Mouse (Mus musculus) heart, embryonic 12.5 days (tissue): ENCODE results near the gene Sorbs1. TPM values are rescaled to one million over a fixed set of nuclear protein-coding genes. Genes with fewer than 3 reads are reported as not detected.

Experiments used
- ATAC-seq: fragments of 200-750 bp; cut with Nextera tagmentation; 2 replicates; pipeline ENCODE4 v1.8.0; 2017; ENCODE audit warnings: moderate TSS enrichment, moderate library complexity; ENCODE audit not compliant: insufficient number of reproducible peaks, low FRiP score
- H3K27ac ChIP-seq: fragments of 300-500 bp; sonication (generic); 2 replicates; pipeline ENCODE4 v1.5.1; 2016; ENCODE audit warnings: mild to moderate bottlenecking, moderate library complexity; ENCODE audit not compliant: poor library complexity, severe bottlenecking
- H3K27me3 ChIP-seq: fragments of 300-500 bp; sonication (generic); replicated peaks from 2 replicates; pipeline ENCODE4 v1.6.1; 2016; ENCODE audit warnings: mild to moderate bottlenecking, moderate library complexity
- H3K36me3 ChIP-seq: fragments of 300-500 bp; sonication (generic); 2 replicates; pipeline ENCODE4 v1.6.1; 2016; ENCODE audit warnings: mild to moderate bottlenecking, moderate library complexity
- H3K4me1 ChIP-seq: fragments of 300-500 bp; sonication (generic); replicated peaks from 2 replicates; pipeline ENCODE4 v1.6.1; 2016; ENCODE audit warnings: mild to moderate bottlenecking
- H3K4me2 ChIP-seq: fragments of 300-500 bp; sonication (generic); 2 replicates; pipeline ENCODE4 v1.6.1; 2016; ENCODE audit warnings: mild to moderate bottlenecking, moderate library complexity
- H3K4me3 ChIP-seq: fragments of 300-500 bp; sonication (generic); 2 replicates; pipeline ENCODE4 v1.5.1; 2016; ENCODE audit warnings: mild to moderate bottlenecking
- H3K9ac ChIP-seq: fragments of 300-500 bp; sonication (generic); 2 replicates; pipeline ENCODE4 v1.6.1; 2016; ENCODE audit warnings: mild to moderate bottlenecking, moderate library complexity
- H3K9me3 ChIP-seq: fragments of 300-500 bp; sonication (generic); replicated peaks from 2 replicates; pipeline ENCODE4 v1.6.1; 2016; ENCODE audit warnings: mild to moderate bottlenecking, moderate library complexity
- WGBS: fragments of 180-500 bp; shearing (Covaris S2); methylation state at CpG from one replicate; pipeline ENCODE4 v1.1.7; 2016; 5-methylcytosine and 5-hydroxymethylcytosine counted together
- polyA plus RNA-seq: library from polyadenylated mRNA; unstranded; fragments of >200 nt; fragmentation: Nextera tagmentation; extraction: Ambion mirVana; gene quantifications from 2 replicates; pipeline ENCODE4 v1.2.1, GENCODE M21; 2016

Sorbs1 gene
- polyA plus RNA-seq, 1 experiment from 2014 or later = 86.6 TPM

DNA sequence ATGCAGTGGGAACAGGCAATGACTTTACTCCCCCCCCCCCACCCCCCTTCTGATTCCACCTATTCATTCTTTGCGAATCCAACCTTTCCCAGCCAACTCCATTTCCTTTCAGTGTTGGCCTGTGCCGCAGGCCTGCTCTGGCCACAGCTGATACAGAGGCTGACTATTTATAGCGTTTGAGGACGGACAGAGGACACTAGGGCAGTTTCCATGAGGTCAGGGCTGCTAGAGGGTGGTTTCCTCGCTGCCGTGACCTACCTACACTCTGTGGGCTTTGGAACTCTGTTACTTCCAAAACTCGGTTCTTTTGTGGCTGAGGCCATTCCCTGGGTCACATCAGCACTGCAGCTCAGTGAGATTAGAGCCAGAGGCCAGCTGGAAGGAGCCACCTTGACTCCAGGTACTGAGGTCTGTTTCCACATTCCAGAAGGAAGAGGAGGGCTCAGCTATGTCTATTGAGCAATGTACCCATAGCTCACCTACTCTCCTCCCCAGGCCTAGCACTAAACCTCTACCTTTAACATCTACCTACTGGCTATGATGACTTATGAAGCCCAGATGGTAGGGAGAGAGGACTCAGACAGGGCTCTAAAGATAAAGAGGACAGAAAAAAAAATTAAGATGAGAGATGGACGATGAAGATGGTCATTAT lies 235.1 kb downstream of the Sorbs1 start:
- WGBS = 31% methylated on average over 8 of the region's 8 CpGs
- H3K4me1 ChIP-seq = peaks cover 12% of the 10 kb centered on the region
- H3K27me3 ChIP-seq = no peaks in the 10 kb centered on the region
- H3K36me3 ChIP-seq = no peaks in the 10 kb centered on the region
- H3K9me3 ChIP-seq = peaks cover 7% of the 10 kb centered on the region
- no peak overlapping the region for H3K4me3 ChIP-seq
- H3K9ac ChIP-seq = no peak overlapping the region
- ATAC-seq = peak; percentile 88
- H3K27ac ChIP-seq = peak overlapping the region; percentile 72
- no peak overlapping the region; the same call in 1 of the 2 replicates for H3K4me2 ChIP-seq

DNA sequence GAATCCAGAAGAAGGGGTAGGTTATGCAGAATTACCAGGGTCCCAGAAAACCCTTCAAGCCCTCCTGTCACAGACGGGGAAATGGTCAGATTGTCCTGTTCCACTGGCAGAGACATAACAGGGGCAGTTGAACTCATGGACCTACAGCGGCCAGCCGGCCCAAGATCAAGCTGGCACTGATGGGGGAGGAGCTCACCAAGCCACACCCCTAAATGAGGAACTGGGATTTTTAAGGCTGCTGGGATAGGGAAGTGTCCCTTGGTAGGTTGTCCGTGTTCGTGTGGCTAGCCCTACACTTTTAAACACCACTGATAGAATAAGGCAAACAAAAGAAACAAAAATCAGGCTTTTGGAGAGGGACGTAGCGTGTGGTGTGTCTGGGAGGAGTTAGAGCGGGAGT lies 236.1 kb downstream of the Sorbs1 start:
- WGBS = 90% methylated on average over 8 of the region's 8 CpGs

DNA sequence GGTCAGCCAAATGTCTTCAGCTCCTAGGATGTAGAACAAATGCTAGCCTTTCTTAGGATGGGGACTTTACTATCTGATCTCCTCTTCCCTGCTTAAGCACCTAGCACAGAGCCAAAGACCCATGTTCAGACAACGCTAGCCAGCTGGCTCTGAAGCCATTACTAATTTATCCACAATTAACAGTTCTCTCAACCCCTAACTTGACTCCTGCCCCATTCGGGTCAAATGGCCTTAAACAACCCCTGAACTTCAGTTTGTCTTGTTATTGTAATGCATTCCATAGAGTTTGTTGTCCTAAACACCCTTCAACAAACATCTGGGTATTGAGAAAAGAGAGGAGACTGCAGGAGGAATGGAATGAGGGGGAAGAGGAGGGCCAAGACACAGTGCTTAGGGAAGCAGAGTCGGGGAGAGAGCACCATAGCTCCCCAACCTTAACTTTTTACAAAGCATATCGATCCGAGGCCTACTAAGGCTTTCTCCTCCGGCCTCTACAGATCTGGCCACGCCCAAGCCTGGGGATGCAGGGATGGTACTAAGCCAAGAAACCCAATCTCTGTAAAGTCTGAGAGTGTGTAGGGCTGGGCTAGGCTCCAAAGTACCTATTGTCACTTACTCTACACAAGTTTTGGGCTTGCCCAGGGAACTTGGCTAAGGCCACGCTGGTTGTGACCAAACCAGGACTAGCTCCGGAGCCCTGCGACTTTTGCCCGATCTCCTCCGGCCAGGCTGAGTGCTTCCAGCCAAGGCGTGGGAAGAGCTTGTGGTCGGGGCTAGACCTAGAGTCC lies 238.0 kb downstream of the Sorbs1 start:
- 81% methylated on average over 14 of the region's 14 CpGs for WGBS
- no peak for ATAC-seq
- Histone ChIP-seq H3K9me3 (no peaks in the 10 kb centered on the region), H3K4me3 (no peak overlapping the region), H3K27ac (no peak overlapping the region), H3K27me3 (no peaks in the 10 kb centered on the region), H3K4me2 (no peak overlapping the region), H3K9ac (no peak overlapping the region), H3K4me1 (peaks cover 19% of the 10 kb centered on the region), H3K36me3 (no peaks in the 10 kb centered on the region)

More for the DNA sequence above, 236.1 kb downstream of the Sorbs1 start:
- Histone ChIP-seq H3K9me3 (peaks cover 6% of the 10 kb centered on the region), H3K9ac (no peak overlapping the region), H3K27me3 (no peaks in the 10 kb centered on the region), H3K27ac (no peak overlapping the region), H3K4me2 (no peak overlapping the region), H3K4me3 (no peak overlapping the region), H3K4me1 (peaks cover 12% of the 10 kb centered on the region), H3K36me3 (no peaks in the 10 kb centered on the region)
- no peak for ATAC-seq

DNA sequence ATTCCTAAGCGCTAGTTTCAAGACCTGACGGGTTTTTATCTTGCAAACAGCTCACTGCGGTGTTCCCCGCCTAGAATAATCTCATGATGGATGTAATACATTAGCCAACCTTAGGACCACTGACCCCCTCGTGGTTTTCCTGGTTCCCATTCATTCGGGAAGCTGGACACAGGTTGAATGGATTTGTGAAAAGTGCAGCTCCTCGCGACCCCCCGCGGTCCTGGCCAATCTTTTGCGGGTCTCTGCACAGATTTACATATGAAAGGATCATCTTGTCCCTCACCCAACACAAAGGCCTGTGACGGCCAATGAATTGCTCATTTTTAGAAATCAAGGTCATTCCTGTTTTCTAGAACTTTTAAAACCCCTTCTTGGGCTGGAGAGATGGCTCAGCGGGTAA lies 240.9 kb downstream of the Sorbs1 start:
- WGBS = 53% methylated on average over 13 of the region's 13 CpGs
- ATAC-seq = no peak
- peaks cover 23% of the 10 kb centered on the region for H3K4me1 ChIP-seq
- no peak overlapping the region for H3K9ac ChIP-seq
- H3K4me3 ChIP-seq = no peak overlapping the region
- no peak overlapping the region for H3K27ac ChIP-seq
- no peaks in the 10 kb centered on the region for H3K9me3 ChIP-seq
- H3K4me2 ChIP-seq = no peak overlapping the region
- no peaks in the 10 kb centered on the region for H3K36me3 ChIP-seq
- no peaks in the 10 kb centered on the region for H3K27me3 ChIP-seq

DNA sequence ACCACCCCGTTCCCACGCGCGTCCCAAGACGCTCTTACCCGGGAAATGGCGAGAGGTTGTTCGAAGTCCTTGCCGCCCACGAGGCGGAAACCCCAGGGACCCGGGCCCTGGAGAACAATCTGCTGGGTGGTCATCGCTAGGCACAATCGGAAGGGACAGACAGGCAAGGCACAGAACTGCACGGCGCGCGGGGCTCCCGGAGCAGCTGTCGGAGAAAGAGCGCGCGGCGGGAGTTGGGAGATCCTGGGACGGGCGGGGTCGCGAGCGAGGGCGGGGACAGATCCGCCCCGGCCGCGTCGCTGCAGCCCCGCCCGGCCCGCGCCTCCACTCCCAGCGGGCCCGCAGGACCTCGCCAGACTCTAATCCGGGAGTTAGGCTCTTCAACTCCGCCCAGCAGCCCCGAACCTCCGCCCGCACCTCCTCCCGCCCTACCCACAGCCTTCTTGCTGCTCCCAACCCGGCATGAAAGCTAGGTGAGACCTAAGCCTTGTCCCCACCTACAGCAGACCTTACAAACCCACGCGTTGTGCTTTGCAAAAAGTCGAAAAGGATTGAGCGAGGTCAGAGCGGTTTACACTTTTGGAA lies 242.2 kb downstream of the Sorbs1 start, which contains the start of gene Pdlim1:
Pdlim1 (minus strand) TSS at position 535 of the 585 bp plus-strand sequence.
- H3K4me2 ChIP-seq = peak within 1 kb of the TSS; percentile 75
- H3K9ac ChIP-seq = peak within 1 kb of the TSS; percentile 90
- H3K9me3 ChIP-seq = no peaks in the 10 kb centered on the region
- H3K36me3 ChIP-seq = no peaks in the 10 kb centered on the region; the same call in 1 of the 2 replicates
- under 1% methylated on average over 37 of the region's 54 CpGs for WGBS
- peak within 1 kb of the TSS; percentile 81 for H3K4me3 ChIP-seq
- peak; percentile 93 for ATAC-seq
- H3K27ac ChIP-seq = peak within 1 kb of the TSS; percentile 83
- no peaks in the 10 kb centered on the region for H3K27me3 ChIP-seq
- H3K4me1 ChIP-seq = peaks cover 30% of the 10 kb centered on the region

DNA sequence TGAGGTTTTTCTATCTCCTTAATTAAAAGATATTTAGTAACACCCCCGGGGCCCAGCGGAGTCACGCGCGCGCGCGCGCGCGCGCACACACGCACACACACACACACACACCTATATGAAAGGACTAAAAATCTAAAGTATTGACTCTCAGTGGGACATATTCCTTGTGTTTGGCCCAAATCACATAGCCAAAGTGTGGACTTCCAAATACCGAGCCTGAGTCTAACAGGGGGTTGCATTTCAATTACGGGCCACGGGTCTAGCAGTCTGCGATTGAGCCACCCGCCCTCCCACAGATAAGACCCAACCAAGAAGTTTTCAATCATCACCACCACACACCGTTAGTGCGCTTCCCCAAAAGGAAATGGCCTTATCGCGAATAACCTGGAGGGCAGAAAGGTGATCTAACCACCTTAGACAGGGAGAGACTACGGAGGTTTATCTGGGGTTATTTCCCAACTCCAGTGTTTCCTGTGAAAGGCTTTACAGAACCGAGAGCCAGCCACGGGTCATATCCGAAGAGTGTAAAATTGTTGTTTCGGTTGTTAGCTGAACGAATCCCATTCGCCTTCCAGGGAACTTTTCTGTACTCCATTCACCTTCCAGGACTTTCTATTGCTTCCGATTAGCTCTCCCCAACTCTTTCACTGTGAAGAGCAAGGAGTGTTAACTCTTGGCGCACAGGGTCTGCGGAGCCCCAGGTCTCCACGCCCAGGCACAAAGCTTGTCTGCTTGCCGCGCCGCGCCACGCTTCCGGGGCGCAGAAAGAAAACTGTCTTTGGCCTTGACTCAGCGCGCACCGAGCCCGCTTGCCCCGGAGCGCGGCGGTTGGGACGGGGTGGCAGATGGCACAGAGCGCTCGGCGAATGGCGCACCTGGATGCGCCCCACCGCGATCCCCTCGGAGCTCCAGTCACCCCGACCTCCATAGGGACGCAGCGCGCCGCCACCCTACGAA lies 242.9 kb downstream of the Sorbs1 start:
- no peaks in the 10 kb centered on the region for H3K9me3 ChIP-seq
- peak overlapping the region; percentile 90 for H3K9ac ChIP-seq
- H3K36me3 ChIP-seq = no peaks in the 10 kb centered on the region; the same call in 1 of the 2 replicates
- H3K27ac ChIP-seq = peak overlapping the region; percentile 83
- no peaks in the 10 kb centered on the region for H3K27me3 ChIP-seq
- peak overlapping the region; percentile 81 for H3K4me3 ChIP-seq
- ATAC-seq = peak; percentile 50
- peaks cover 30% of the 10 kb centered on the region for H3K4me1 ChIP-seq
- WGBS = 4% methylated on average over 63 of the region's 63 CpGs
- H3K4me2 ChIP-seq = peak overlapping the region; percentile 75

DNA sequence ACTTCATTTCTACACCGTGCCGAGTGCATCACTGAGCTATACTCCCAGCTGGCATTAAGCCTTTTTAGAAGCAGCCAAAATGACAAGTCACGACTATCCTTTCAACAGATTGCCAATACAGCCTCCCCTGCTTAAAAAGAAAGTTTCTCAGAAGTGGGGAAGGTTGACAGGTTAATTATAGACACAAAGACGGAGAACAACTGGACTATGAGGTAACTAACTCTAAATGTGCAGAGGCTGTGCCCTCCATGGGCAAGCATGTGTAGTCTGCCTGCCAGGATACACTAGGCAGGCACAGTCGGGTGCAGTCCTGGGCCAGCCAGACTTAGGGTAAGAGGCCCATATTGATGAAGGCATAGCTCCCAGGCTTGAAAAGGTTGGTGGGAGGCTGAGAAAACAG lies 244.1 kb downstream of the Sorbs1 start:
- no peak for ATAC-seq
- H3K4me1 ChIP-seq = peaks cover 30% of the 10 kb centered on the region
- H3K4me3 ChIP-seq = peak overlapping the region; percentile 81
- peak overlapping the region; percentile 75 for H3K4me2 ChIP-seq
- peaks cover 6% of the 10 kb centered on the region; the same call in 1 of the 2 replicates for H3K36me3 ChIP-seq
- H3K27me3 ChIP-seq = no peaks in the 10 kb centered on the region
- peak overlapping the region; percentile 7; the same call in 1 of the 2 replicates for H3K27ac ChIP-seq
- 43% methylated on average over 5 of the region's 5 CpGs for WGBS
- H3K9ac ChIP-seq = peak overlapping the region; percentile 90
- no peaks in the 10 kb centered on the region for H3K9me3 ChIP-seq

DNA sequence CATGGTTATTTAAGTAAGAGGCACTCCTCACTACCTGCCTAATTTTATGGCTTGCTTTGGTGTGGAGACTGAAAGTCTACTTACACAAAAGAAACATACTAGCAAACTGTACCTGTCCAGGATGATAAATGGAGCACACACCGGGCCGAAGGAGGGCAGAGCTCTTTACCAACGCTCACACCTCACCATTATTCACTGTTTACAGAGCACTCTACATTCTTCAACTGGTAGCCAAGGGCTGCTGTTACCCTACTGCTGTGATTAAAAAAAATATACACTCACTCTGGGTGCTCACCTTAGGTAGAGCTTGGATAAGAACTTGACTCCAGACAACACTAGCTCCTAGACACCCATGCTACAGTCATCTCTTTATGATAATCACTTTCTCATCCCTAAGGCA lies 245.1 kb downstream of the Sorbs1 start:
- WGBS = 73% methylated on average over 3 of the region's 3 CpGs
- ATAC-seq = no peak
- H3K4me1 ChIP-seq = peaks cover 30% of the 10 kb centered on the region
- H3K9me3 ChIP-seq = no peaks in the 10 kb centered on the region
- H3K27ac ChIP-seq = no peak overlapping the region
- H3K4me2 ChIP-seq = peak overlapping the region; percentile 30
- H3K4me3 ChIP-seq = no peak overlapping the region
- H3K27me3 ChIP-seq = no peaks in the 10 kb centered on the region
- peaks cover 10% of the 10 kb centered on the region; the same call in 1 of the 2 replicates for H3K36me3 ChIP-seq
- H3K9ac ChIP-seq = no peak overlapping the region

DNA sequence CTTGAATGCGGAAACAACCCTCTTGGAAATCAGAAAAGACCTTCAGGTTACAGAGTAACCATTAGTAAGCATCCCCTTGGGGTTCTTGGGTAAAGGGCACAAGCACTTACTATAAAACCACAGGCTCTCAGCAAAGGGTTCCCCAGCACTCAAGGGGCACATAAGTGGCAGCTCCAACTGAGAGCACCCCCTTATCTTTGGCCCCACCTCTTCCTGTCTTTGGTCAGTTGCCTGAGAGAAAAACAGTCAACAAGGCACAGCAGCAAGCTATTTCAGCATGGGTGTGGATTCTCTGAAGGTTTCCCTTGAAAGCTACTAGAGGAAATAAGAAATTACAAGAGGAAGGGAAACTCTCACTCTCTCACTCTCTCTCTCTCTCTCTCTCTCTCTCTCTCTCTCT lies 246.2 kb downstream of the Sorbs1 start:
- H3K27me3 ChIP-seq = no peaks in the 10 kb centered on the region
- H3K36me3 ChIP-seq = peaks cover 16% of the 10 kb centered on the region; the same call in 1 of the 2 replicates
- H3K27ac ChIP-seq = peak overlapping the region; percentile 49
- peak overlapping the region; percentile 20; the same call in 1 of the 2 replicates for H3K4me2 ChIP-seq
- no peak overlapping the region for H3K4me3 ChIP-seq
- peaks cover 30% of the 10 kb centered on the region for H3K4me1 ChIP-seq
- H3K9ac ChIP-seq = peak overlapping the region; percentile 1; the same call in 1 of the 2 replicates
- ATAC-seq = no peak
- H3K9me3 ChIP-seq = no peaks in the 10 kb centered on the region
- 78% methylated on average over 1 of the region's 1 CpGs for WGBS

DNA sequence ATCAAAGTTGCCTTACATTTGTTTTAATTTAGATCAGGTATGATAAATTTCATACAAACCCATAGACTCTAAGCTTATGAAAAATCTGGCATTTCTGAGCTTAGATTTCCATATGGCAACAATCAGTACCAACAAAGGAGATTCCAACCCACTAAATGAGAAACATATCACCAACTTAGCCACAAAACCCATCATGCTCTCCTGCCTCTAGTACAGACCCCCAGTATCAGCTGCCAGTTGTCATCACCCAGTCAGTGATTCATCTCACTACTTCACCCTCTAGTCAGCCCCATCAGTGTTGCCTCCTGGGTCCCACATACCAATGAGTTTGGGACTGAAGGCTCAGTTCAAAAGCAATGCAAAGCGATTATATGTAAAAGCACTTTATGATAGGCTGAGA lies 254.1 kb downstream of the Sorbs1 start:
- H3K4me2 ChIP-seq = no peak overlapping the region
- 59% methylated on average over 1 of the region's 1 CpGs for WGBS
- H3K4me3 ChIP-seq = no peak overlapping the region
- H3K27me3 ChIP-seq = no peaks in the 10 kb centered on the region
- H3K9me3 ChIP-seq = 0 out of 2 replicates have a peak, but pooled peaks cover 4% of the 10 kb centered on the region
- H3K9ac ChIP-seq = no peak overlapping the region
- H3K36me3 ChIP-seq = peaks cover 32% of the 10 kb centered on the region
- peaks cover 60% of the 10 kb centered on the region for H3K4me1 ChIP-seq
- H3K27ac ChIP-seq = no peak overlapping the region
- no peak for ATAC-seq
